ENCODE assay signal across 10 mouse cellular contexts in the genomic region with DNA sequence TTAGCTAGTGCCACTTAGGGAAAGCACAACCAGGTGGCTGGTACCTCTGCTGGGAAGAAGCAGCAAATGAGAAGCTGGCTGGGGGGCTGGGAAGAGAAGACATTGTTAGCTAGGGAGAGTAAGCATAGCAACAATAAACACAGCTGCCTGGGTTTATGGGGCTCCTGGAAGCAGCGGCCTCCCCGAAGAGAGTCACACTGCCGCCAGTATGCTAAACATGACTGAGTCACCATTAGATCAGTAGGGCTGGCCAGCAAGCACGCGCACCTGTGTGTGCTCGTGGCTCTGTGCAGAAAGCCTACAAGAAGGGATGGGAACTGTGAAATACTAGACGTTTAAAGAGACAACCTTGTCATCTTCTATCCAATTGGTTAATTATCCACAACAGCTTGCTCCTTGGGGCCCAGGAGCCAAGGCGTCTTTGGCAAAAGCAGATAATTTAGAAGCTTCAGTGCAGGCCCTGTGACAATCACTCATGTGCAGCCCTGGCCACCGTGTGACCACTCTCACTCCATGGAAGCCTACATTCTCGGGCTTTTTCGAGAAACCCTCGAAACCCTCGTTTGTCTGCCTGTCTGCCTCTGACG. TPM values are rescaled to one million over a fixed set of nuclear protein-coding genes. Genes with fewer than 3 reads are reported as not detected.
DNase-seq lines count a peak whose midpoint lies in the region; ATAC-seq and TF ChIP-seq lines count a peak whose summit lies in the region.
"Had no signal": no experiment of that assay in that cellular context is flagged by ENCODE, and none has a peak within 500 bp of the region (broad histone marks: within the 10 kb centered on the region; RNA-seq: fewer than 3 reads in every experiment).

No protein-coding gene starts in this region.

- H3K4me2 ChIP-seq in kidney, embryonic 16.5 days (replicated peaks; ENCODE audit: low read depth, low read length): no peak overlapping the region
- H3K4me2 ChIP-seq in embryonic facial prominence, embryonic 14.5 days (ENCODE audit: low read depth, low read length): no peak overlapping the region
- H3K4me2 ChIP-seq in limb, embryonic 14.5 days (replicated peaks; ENCODE audit: low read depth, low read length, severe bottlenecking): no peak overlapping the region
- H3K4me2 ChIP-seq: liver, embryonic 15.5 days had no signal

- TF ChIP-seq POLR2A in limb, embryonic 14.5 days (IDR thresholded peaks at IDR 0.05; ENCODE audit: borderline replicate concordance, extremely low read depth, insufficient read depth, insufficient read length): no peak

- no peaks in the 10 kb centered on the region for H3K36me3 ChIP-seq in kidney, embryonic 16.5 days (ENCODE audit: insufficient read depth, low read length)
- H3K36me3 ChIP-seq in embryonic facial prominence, embryonic 14.5 days (ENCODE audit: control insufficient read depth, insufficient read depth, low read length): no peaks in the 10 kb centered on the region
- no peaks in the 10 kb centered on the region for H3K36me3 ChIP-seq in limb, embryonic 14.5 days (ENCODE audit: control insufficient read depth, insufficient read depth, low read length)
- H3K36me3 ChIP-seq: liver, embryonic 15.5 days had no signal

- WGBS in kidney, embryonic 16.5 days: 27% methylated on average over 14 of the region's 14 CpGs
- WGBS in embryonic facial prominence, embryonic 14.5 days: 50% methylated on average over 14 of the region's 14 CpGs
- 18% methylated on average over 14 of the region's 14 CpGs for WGBS in limb, embryonic 14.5 days

- peak; percentile 7 for DNase-seq in embryo, embryonic 10.5 days (ENCODE audit: low spot score)
- DNase-seq in embryo, embryonic 9.5 days (ENCODE audit: extremely low spot score): no peak
- DNase-seq in kidney, postnatal 36 days: no peak
- DNase-seq in embryonic facial prominence, embryonic 14.5 days (ENCODE audit: low spot score): no peak
- peak; percentile 64 for DNase-seq in limb, embryonic 14.5 days (ENCODE audit: low spot score)
- DNase-seq in B cell, adult 2 months: no peak
- no peak for DNase-seq in adrenal gland, postnatal 14 days
- DNase-seq: embryo, embryonic 11 days had no signal

- H3K27ac ChIP-seq in kidney, embryonic 16.5 days (ENCODE audit: low read length): peak overlapping the region; percentile 61
- no peak overlapping the region for H3K27ac ChIP-seq in embryonic facial prominence, embryonic 14.5 days (replicated peaks; ENCODE audit: low read depth, low read length)
- H3K27ac ChIP-seq in limb, embryonic 14.5 days (replicated peaks; ENCODE audit: low read depth, low read length): peak overlapping the region; percentile 3; the same call in 1 of the 2 replicates
- H3K27ac ChIP-seq: liver, embryonic 15.5 days had no signal

- no peak overlapping the region for H3K4me3 ChIP-seq in kidney, embryonic 16.5 days (ENCODE audit: low read length)
- H3K4me3 ChIP-seq in embryonic facial prominence, embryonic 14.5 days (ENCODE audit: low read depth, low read length): no peak overlapping the region
- H3K4me3 ChIP-seq in limb, embryonic 14.5 days (replicated peaks; ENCODE audit: low read length): no peak overlapping the region
- H3K4me3 ChIP-seq: liver, embryonic 15.5 days had no signal

- no peak for ATAC-seq in kidney, embryonic 16.5 days (ENCODE audit: low FRiP score, low TSS enrichment)
- peak; percentile 42; the same call in 1 of the 2 replicates for ATAC-seq in embryonic facial prominence, embryonic 14.5 days (ENCODE audit: low read depth)
- ATAC-seq in limb, embryonic 14.5 days (ENCODE audit: low FRiP score, low read depth): peak; percentile 87

- H3K27me3 ChIP-seq in kidney, embryonic 16.5 days (ENCODE audit: insufficient read depth, low read length): no peaks in the 10 kb centered on the region
- H3K27me3 ChIP-seq in embryonic facial prominence, embryonic 14.5 days (replicated peaks; ENCODE audit: control insufficient read depth, insufficient read depth, low read length): no peaks in the 10 kb centered on the region
- H3K27me3 ChIP-seq in limb, embryonic 14.5 days (ENCODE audit: control insufficient read depth, insufficient read depth, low read length): no peaks in the 10 kb centered on the region
- H3K27me3 ChIP-seq: liver, embryonic 15.5 days had no signal

- H3K9me3 ChIP-seq in kidney, embryonic 16.5 days (ENCODE audit: low read length): no peaks in the 10 kb centered on the region
- no peaks in the 10 kb centered on the region for H3K9me3 ChIP-seq in embryonic facial prominence, embryonic 14.5 days (ENCODE audit: control insufficient read depth, low read length)
- no peaks in the 10 kb centered on the region for H3K9me3 ChIP-seq in limb, embryonic 14.5 days (ENCODE audit: control insufficient read depth, low read length)
- H3K9me3 ChIP-seq: liver, embryonic 15.5 days had no signal

- H3K4me1 ChIP-seq in kidney, embryonic 16.5 days (ENCODE audit: insufficient read depth, low read length): peaks cover 32% of the 10 kb centered on the region
- peaks cover 11% of the 10 kb centered on the region; the same call in 1 of the 2 replicates for H3K4me1 ChIP-seq in embryonic facial prominence, embryonic 14.5 days (ENCODE audit: control insufficient read depth, insufficient read depth, low read length)
- peaks cover 24% of the 10 kb centered on the region for H3K4me1 ChIP-seq in limb, embryonic 14.5 days (ENCODE audit: control insufficient read depth, insufficient read depth, low read length)

- H3K9ac ChIP-seq in kidney, embryonic 16.5 days (replicated peaks; ENCODE audit: low read length): no peak overlapping the region; the same call in 1 of the 2 replicates
- H3K9ac ChIP-seq in embryonic facial prominence, embryonic 14.5 days (ENCODE audit: low read depth, low read length): 0 out of 2 replicates have a peak overlapping the region, but pooled peaks have one; percentile 14
- H3K9ac ChIP-seq in limb, embryonic 14.5 days (ENCODE audit: low read depth, low read length, severe bottlenecking): no peak overlapping the region
- H3K9ac ChIP-seq: liver, embryonic 15.5 days had no signal

RNA-seq across cellular contexts. Expression of a gene that starts 9.8 kb away (rescaled TPM):
- 46.2 and 46.5 TPM in 2 replicates for polyA plus RNA-seq in kidney, embryonic 16.5 days (2015; fragmentation: Nextera tagmentation; extraction: Ambion mirVana)
- 57.9 and 62.6 TPM in 2 replicates for polyA plus RNA-seq in embryonic facial prominence, embryonic 14.5 days (2014; fragmentation: Nextera tagmentation; extraction: Ambion mirVana)
- 104 and 123 TPM in 2 replicates for polyA plus RNA-seq in limb, embryonic 14.5 days (2012; rRNA removed)
- 67.2 and 70.3 TPM in 2 replicates for polyA plus RNA-seq in limb, embryonic 14.5 days (2014; fragmentation: Nextera tagmentation; extraction: Ambion mirVana)
- total RNA-seq in adrenal gland, postnatal 14 days (2021): 35.6 and 36.8 TPM in 2 replicates

Comparison
In these comparisons a context has a peak if more than half of its experiments do, and no peak if none do; other contexts are left out.
1. DNase-seq: peak in embryo, embryonic 10.5 days (single experiment) and limb, embryonic 14.5 days (single experiment); none in embryo, embryonic 9.5 days (single experiment), kidney, postnatal 36 days (0 of 2), embryonic facial prominence, embryonic 14.5 days (single experiment), B cell, adult 2 months (0 of 2) and adrenal gland, postnatal 14 days (single experiment).